Mouse (Mus musculus): Measurements from ENCODE around the gene Ddx19b.
"Not testable (repeated sequence)": the region's sequence is repeated elsewhere in the genome, so short reads cannot be mapped to it uniquely, and the experiment has no call there.

The Ddx19b gene

DNA sequence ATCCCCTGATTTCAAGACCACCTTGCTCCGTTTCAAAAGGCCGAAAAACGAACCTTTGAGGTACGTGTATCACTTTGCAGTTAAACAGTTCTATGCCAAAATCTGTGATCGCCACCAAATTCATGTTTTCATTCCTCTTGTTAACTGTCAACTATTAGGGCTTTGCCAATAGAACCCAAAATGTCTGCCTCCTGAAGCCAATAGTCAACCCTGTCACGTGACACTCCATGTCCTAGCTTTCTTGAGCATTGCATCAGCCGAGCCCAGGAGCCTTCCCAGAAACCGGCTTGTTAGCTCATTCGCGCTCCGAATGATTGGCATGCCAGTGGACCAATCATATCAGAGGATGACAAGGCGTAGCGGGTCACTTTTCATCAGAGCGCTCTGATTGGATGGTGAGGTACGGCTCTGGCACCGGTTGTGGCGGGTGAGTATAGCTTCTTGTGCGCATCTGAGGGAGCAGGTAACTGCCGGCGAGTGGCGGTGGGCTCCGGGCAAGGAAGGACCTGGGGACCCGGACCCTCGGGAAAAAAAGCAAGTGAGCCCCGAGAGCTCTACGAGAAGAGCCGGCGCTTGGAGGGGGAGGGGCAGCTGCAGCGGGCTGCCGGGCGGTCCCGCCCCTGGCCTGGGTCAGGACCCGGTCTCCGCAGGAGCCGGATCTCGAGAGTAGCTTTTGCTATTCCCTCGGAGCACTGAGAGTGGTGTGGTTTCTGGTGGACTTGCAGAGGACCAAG, 2.1 kb upstream of the Ddx19b start:
- DNase-seq = peak; percentile 93

- DNase-seq = no peak
Measured at GRCm38 (mm10) chr8:111032916-111033315, 1.4 kb upstream of the Ddx19b start, which contains the start of gene Aars. TSS of gene Aars (plus strand) at chr8:111033144.

- no peak for DNase-seq
Measured at GRCm38 (mm10) chr8:111030045-111030444, 1.5 kb downstream of the Ddx19b start.

- no peak for DNase-seq
Measured at GRCm38 (mm10) chr8:111029589-111029988, 2.0 kb downstream of the Ddx19b start.

DNA sequence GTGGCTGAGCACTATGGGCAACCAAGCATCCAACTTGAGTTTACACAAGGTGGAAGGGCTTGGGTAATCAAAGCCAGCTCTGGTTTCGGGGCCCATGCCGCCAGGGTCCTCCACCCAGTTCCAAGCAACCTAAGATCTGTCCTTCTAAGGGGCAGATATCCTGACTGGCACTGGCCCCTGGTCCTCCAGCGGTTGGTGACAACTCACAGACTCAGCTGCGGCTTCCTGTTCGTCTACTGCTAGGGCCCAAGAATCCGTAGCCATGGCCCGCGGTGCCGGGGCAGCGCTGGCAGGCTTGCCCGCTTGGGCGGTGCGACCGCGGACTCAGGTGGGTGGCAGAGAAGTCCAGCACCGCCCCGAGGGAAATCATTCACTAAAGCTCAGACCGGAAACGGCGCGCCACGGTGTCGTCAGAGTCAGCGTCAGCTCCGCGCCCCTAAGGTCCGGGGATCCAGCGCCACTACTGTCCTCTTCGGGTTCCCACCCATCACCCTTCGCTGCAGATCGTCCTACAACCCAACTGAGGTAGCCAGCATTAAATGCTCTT, 4.1 kb downstream of the Ddx19b start:
- DNase-seq = peak; percentile 82

GRCm38 (mm10) chr8:111026609-111027008, 4.9 kb downstream of the Ddx19b start:
- not testable (repeated sequence) for DNase-seq

- DNase-seq = not testable (repeated sequence)
Measured at GRCm38 (mm10) chr8:111010230-111010991, 21.1 kb downstream of the Ddx19b start.

DNA sequence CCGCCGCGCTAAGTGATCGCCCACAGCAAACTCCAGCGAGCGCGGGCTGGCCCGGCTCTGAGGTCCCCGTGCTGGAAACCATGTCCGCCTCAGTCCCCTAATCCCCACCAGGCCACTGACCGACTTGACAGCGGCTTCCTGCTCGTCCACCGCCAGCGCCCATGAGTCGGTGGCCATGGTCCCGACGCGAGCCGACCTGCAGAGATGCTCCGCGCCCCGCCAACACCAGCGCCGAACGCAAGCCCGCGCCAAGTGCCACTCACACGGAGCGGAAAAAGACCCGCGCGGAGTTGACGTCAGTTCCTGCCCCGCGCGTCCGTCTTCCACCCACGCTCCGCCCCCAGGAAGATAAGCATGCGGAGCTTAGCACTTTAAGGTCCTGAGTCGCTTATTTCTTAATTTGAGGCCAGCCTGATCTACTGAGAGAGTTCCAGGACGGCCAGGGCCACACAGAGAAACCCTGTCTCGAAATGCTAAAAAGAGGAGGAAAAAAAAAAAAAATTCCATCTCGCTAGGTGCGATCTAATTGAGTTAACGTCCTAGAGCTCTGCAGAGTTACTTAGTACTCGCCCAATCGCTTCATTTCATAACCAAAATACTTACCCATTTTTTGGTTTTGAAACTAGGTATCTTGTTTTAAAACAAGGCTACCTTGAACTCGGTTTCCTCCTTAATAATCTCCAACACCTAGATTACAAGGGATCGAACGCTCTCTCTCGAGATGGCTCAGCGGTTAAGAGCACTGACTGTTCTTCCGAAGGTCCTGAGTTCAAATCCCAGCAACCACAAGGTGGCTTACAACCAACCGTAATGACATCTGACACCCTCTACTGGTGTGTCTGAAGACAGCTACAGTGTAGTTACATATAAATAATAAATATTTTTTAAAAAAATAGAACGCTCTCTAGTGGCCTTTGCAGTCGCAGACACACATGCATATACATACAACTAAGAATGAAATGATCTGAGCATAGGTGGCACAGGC, 33.7 kb downstream of the Ddx19b start, which contains the start of gene Ddx19a:
Gene Ddx19a (minus strand): TSS at position 254 of the 985 bp plus-strand sequence.
- peak; percentile 86 for DNase-seq

- no peak for DNase-seq
Measured at GRCm38 (mm10) chr8:110996641-110997430, 34.7 kb downstream of the Ddx19b start.

DNA sequence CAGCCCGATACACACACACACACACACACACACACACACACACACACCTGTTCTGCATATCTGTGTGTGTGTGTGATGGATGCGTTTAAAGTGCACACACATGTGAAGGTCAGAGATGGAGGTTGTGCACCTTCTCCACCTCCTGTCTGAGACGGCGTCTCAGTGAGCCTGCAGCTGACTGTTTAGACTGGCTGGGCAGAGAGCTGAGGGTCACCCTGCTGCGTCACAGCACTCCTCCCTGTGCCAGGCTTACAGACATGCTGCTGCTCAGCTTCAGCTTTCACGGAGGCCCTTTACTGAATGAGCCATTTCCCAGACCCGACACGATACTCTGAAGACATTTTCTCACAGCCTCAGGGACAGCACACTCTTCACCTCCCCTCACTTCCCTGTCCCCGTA, 41.5 kb downstream of the Ddx19b start:
- no peak for DNase-seq

- no peak for DNase-seq
Measured at GRCm38 (mm10) chr8:110987805-110988744, 43.5 kb downstream of the Ddx19b start.

DNA sequence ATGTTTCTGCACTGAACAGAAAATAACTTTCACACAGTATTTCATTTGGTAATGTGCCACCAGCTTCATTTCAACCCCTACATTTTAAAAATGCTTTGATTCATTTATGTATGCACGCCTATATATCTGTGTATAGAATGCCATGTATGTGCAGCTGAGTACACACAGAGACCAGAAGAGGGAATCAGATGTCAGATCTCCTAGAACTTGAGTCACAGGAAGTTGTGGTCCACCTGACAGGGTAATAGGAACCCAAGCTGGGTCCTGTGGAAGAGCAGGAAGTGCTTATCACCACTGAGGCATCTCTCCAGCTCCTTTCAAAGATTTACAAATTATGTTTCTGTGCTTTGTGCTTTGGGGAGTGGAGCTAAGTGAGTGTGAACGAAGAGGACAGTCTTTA, 50.2 kb downstream of the Ddx19b start:
- no peak for DNase-seq

DNA sequence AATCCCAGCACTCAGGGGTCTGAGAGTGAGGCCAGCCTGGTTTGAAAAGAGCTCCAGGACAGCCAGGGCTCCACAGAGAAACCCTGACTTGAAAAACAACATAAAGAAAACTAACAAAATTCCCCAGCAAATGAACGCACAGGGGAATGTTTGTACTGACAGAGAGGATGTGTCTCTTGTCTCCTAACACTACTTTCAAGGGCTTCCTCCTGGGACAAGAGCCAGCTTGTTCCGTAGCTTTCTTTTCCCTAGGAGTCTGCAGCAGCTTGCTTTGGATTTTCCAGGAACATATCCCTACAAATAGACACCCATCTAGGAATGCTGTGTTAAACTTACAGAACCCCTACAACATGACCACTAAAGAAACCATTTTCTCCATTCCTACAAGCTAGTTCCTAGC, 53.6 kb downstream of the Ddx19b start:
- DNase-seq = not testable (repeated sequence)

GRCm38 (mm10) chr8:110976532-110976931, 55.0 kb downstream of the Ddx19b start:
- DNase-seq = not testable (repeated sequence)

DNA sequence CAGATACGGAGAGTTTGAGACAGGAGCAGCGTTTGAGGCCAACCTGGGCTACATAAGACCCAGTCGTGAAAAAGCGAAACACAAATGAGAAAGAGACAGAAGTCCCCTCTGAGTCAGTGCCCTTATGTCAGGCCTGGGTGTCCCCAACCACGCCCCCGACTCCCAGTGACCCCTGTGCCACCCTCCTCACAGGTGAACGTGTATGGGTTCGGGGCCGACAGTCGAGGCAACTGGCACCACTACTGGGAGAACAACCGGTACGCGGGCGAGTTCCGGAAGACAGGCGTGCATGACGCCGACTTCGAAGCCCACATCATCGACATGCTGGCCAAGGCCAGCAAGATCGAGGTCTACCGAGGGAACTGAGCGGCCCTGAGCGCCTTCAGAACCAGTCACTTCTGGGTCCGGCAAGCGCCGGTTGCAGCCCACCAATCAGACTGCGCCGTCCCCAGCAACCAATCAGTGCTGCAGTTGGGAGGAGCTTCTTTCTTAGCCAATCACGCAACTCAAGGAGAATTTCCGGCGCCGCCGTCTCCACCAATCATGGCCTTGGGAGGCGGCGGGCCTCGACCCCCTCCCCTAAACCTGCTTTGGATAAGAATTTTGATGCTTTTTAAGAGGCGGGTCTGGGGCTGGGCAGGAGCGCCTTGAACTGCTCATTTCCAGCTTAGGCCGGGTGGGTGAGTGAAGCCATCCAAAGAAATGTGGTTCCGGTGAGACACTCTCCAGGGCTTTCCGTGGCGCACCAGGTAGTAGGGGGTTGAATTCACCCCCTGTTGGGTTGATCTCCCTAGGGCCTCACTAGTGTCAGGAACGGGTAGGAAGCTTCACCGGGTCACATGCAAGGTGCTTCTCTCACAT, 61.4 kb downstream of the Ddx19b start:
- peak; percentile 90 for DNase-seq

GRCm38 (mm10) chr8:110967326-110967725, 64.2 kb downstream of the Ddx19b start:
- DNase-seq = no peak

GRCm38 (mm10) chr8:110966586-110966985, 65.0 kb downstream of the Ddx19b start:
- no peak for DNase-seq

- DNase-seq = no peak
Measured at GRCm38 (mm10) chr8:110965594-110965993, 66.0 kb downstream of the Ddx19b start.

GRCm38 (mm10) chr8:110964666-110965065, 66.9 kb downstream of the Ddx19b start:
- no peak for DNase-seq
